Mouse (Mus musculus): ENCODE data around the gene Nxf1. TPM values are rescaled to one million over a fixed set of nuclear protein-coding genes. Genes with fewer than 3 reads are reported as not detected.
A peak's percentile ranks its signal among the peaks of the same experiment; 100 is the strongest.

The Nxf1 gene
- polyA plus RNA-seq (2016; fragmentation: Nextera tagmentation; extraction: Ambion mirVana), result 253 and 282 TPM in 2 replicates

- WGBS, result under 1% methylated on average over 75 of the region's 75 CpGs
- Histone ChIP-seq H3K27me3 (ENCODE audit: low read depth, poor library complexity, severe bottlenecking) (no peaks in the 10 kb centered on the region), H3K4me1 (peaks cover 28% of the 10 kb centered on the region), H3K27ac (replicated peaks) (peak within 1 kb of the TSS; percentile 95), H3K9me3 (replicated peaks) (no peaks in the 10 kb centered on the region), H3K36me3 (peaks cover 58% of the 10 kb centered on the region), H3K4me3 (peak within 1 kb of the TSS; percentile 89)
- DNase-seq (ENCODE audit: low spot score), result peak; percentile 94
These were observed at the start of gene Nxf1 for GRCm38 (mm10) chr19:8756635-8757387. Nxf1 (plus strand) TSS chr19:8757073.

GRCm38 (mm10) chr19:8708954-8709353 lies 47.9 kb upstream of the Nxf1 start:
- 92% methylated on average over 8 of the region's 8 CpGs for WGBS
- H3K36me3 ChIP-seq, result peaks cover 61% of the 10 kb centered on the region
- DNase-seq (ENCODE audit: low spot score), result no peak
- H3K4me3 ChIP-seq, result no peak overlapping the region
- peaks cover 26% of the 10 kb centered on the region for H3K4me1 ChIP-seq
- no peak overlapping the region for H3K27ac ChIP-seq (replicated peaks)
- H3K27me3 ChIP-seq (ENCODE audit: low read depth, poor library complexity, severe bottlenecking), result no peaks in the 10 kb centered on the region
- no peaks in the 10 kb centered on the region for H3K9me3 ChIP-seq (replicated peaks)

GRCm38 (mm10) chr19:8710057-8710456 lies 46.8 kb upstream of the Nxf1 start:
- 93% methylated on average over 2 of the region's 2 CpGs for WGBS
- Histone ChIP-seq H3K4me3 (no peak overlapping the region), H3K36me3 (peaks cover 61% of the 10 kb centered on the region), H3K9me3 (replicated peaks) (no peaks in the 10 kb centered on the region), H3K27me3 (ENCODE audit: low read depth, poor library complexity, severe bottlenecking) (no peaks in the 10 kb centered on the region), H3K4me1 (peaks cover 31% of the 10 kb centered on the region), H3K27ac (replicated peaks) (no peak overlapping the region)
- no peak for DNase-seq (ENCODE audit: low spot score)

GRCm38 (mm10) chr19:8711506-8711905 lies 45.4 kb upstream of the Nxf1 start:
- H3K36me3 ChIP-seq, result peaks cover 57% of the 10 kb centered on the region
- H3K27ac ChIP-seq (replicated peaks), result peak overlapping the region; percentile 94; the same call in 1 of the 2 replicates
- DNase-seq (ENCODE audit: low spot score), result no peak
- peaks cover 31% of the 10 kb centered on the region for H3K4me1 ChIP-seq
- no peaks in the 10 kb centered on the region for H3K9me3 ChIP-seq (replicated peaks)
- no peaks in the 10 kb centered on the region for H3K27me3 ChIP-seq (ENCODE audit: low read depth, poor library complexity, severe bottlenecking)
- 91% methylated on average over 4 of the region's 4 CpGs for WGBS
- peak overlapping the region; percentile 70 for H3K4me3 ChIP-seq

GRCm38 (mm10) chr19:8711949-8712869 lies 44.7 kb upstream of the Nxf1 start:
- Histone ChIP-seq H3K27me3 (ENCODE audit: low read depth, poor library complexity, severe bottlenecking) (no peaks in the 10 kb centered on the region), H3K27ac (replicated peaks) (peak overlapping the region; percentile 94), H3K4me1 (peaks cover 31% of the 10 kb centered on the region), H3K9me3 (replicated peaks) (no peaks in the 10 kb centered on the region), H3K4me3 (peak overlapping the region; percentile 70), H3K36me3 (peaks cover 50% of the 10 kb centered on the region)
- WGBS, result 74% methylated on average over 10 of the region's 10 CpGs
- no peak for DNase-seq (ENCODE audit: low spot score)

GRCm38 (mm10) chr19:8712870-8713305 lies 44.0 kb upstream of the Nxf1 start:
- Histone ChIP-seq H3K27me3 (ENCODE audit: low read depth, poor library complexity, severe bottlenecking) (no peaks in the 10 kb centered on the region), H3K4me1 (peaks cover 31% of the 10 kb centered on the region), H3K4me3 (peak overlapping the region; percentile 70), H3K27ac (replicated peaks) (peak overlapping the region; percentile 94), H3K36me3 (peaks cover 43% of the 10 kb centered on the region), H3K9me3 (replicated peaks) (no peaks in the 10 kb centered on the region)
- under 1% methylated on average over 13 of the region's 13 CpGs for whole genome bisulfite sequencing
- peak; percentile 85 for DNase-seq (ENCODE audit: low spot score)

- Histone ChIP-seq H3K27ac (replicated peaks) (peak overlapping the region; percentile 94), H3K36me3 (peaks cover 37% of the 10 kb centered on the region), H3K4me1 (peaks cover 31% of the 10 kb centered on the region), H3K4me3 (peak overlapping the region; percentile 70), H3K27me3 (ENCODE audit: low read depth, poor library complexity, severe bottlenecking) (no peaks in the 10 kb centered on the region), H3K9me3 (replicated peaks) (no peaks in the 10 kb centered on the region)
- peak; percentile 91 for DNase-seq (ENCODE audit: low spot score)
- under 1% methylated on average over 51 of the region's 51 CpGs for WGBS
These were observed 43.4 kb upstream of the Nxf1 start for GRCm38 (mm10) chr19:8713306-8713996.

- DNase-seq (ENCODE audit: low spot score), result no peak
- no peaks in the 10 kb centered on the region for H3K27me3 ChIP-seq (ENCODE audit: low read depth, poor library complexity, severe bottlenecking)
- H3K9me3 ChIP-seq (replicated peaks), result no peaks in the 10 kb centered on the region
- H3K4me1 ChIP-seq, result peaks cover 31% of the 10 kb centered on the region
- peaks cover 30% of the 10 kb centered on the region for H3K36me3 ChIP-seq
- H3K4me3 ChIP-seq, result peak overlapping the region; percentile 70
- peak overlapping the region; percentile 94 for H3K27ac ChIP-seq (replicated peaks)
- 10% methylated on average over 13 of the region's 13 CpGs for WGBS
These were observed 42.7 kb upstream of the Nxf1 start for GRCm38 (mm10) chr19:8713997-8714652.

GRCm38 (mm10) chr19:8714653-8715481 lies 42.0 kb upstream of the Nxf1 start:
- Histone ChIP-seq H3K27ac (replicated peaks) (no peak overlapping the region), H3K36me3 (peaks cover 23% of the 10 kb centered on the region), H3K4me3 (peak overlapping the region; percentile 70), H3K4me1 (peaks cover 31% of the 10 kb centered on the region), H3K9me3 (replicated peaks) (no peaks in the 10 kb centered on the region), H3K27me3 (ENCODE audit: low read depth, poor library complexity, severe bottlenecking) (no peaks in the 10 kb centered on the region)
- WGBS, result 76% methylated on average over 10 of the region's 10 CpGs
- DNase-seq (ENCODE audit: low spot score), result no peak

- H3K27me3 ChIP-seq (ENCODE audit: low read depth, poor library complexity, severe bottlenecking), result no peaks in the 10 kb centered on the region
- no peaks in the 10 kb centered on the region for H3K9me3 ChIP-seq (replicated peaks)
- no peak overlapping the region for H3K27ac ChIP-seq (replicated peaks)
- 64% methylated on average over 10 of the region's 10 CpGs for WGBS
- peaks cover 24% of the 10 kb centered on the region for H3K4me1 ChIP-seq
- peaks cover 10% of the 10 kb centered on the region for H3K36me3 ChIP-seq
- DNase-seq (ENCODE audit: low spot score), result no peak
- H3K4me3 ChIP-seq, result no peak overlapping the region
These were observed 40.8 kb upstream of the Nxf1 start for GRCm38 (mm10) chr19:8715868-8716766.
